Mouse (Mus musculus): ENCODE measurements around the gene Abcc5. TPM values are rescaled to one million over a fixed set of nuclear protein-coding genes. Genes with fewer than 3 reads are reported as not detected.
A peak's percentile ranks its signal among the peaks of the same experiment; 100 is the strongest.

The Abcc5 gene
- polyA plus RNA-seq, 1 experiment from 2014 or later, result 54.0 TPM

- H3K4me3 ChIP-seq (ENCODE audit: low read length), result no peak overlapping the region
- no peak for ATAC-seq (replicated peaks; ENCODE audit: extremely low read depth, insufficient read depth, low FRiP score)
- no peak overlapping the region for H3K4me2 ChIP-seq (ENCODE audit: low read depth, low read length)
- H3K27me3 ChIP-seq (ENCODE audit: control insufficient read depth, insufficient read depth, low read length), result no peaks in the 10 kb centered on the region
- no peak overlapping the region for H3K9ac ChIP-seq (ENCODE audit: low read length)
- H3K36me3 ChIP-seq (ENCODE audit: control insufficient read depth, insufficient read depth), result peaks cover 5% of the 10 kb centered on the region; the same call in 1 of the 2 replicates
- WGBS, result 70% methylated on average over 2 of the region's 2 CpGs
- no peaks in the 10 kb centered on the region for H3K4me1 ChIP-seq (ENCODE audit: control insufficient read depth, insufficient read depth, low read length)
- H3K27ac ChIP-seq (ENCODE audit: low read length), result no peak overlapping the region
- no peaks in the 10 kb centered on the region for H3K9me3 ChIP-seq (replicated peaks; ENCODE audit: control insufficient read depth, low read length)
Observed at GRCm38 (mm10) chr16:20413870-20414331, 12.3 kb downstream of the Abcc5 start.

DNA sequence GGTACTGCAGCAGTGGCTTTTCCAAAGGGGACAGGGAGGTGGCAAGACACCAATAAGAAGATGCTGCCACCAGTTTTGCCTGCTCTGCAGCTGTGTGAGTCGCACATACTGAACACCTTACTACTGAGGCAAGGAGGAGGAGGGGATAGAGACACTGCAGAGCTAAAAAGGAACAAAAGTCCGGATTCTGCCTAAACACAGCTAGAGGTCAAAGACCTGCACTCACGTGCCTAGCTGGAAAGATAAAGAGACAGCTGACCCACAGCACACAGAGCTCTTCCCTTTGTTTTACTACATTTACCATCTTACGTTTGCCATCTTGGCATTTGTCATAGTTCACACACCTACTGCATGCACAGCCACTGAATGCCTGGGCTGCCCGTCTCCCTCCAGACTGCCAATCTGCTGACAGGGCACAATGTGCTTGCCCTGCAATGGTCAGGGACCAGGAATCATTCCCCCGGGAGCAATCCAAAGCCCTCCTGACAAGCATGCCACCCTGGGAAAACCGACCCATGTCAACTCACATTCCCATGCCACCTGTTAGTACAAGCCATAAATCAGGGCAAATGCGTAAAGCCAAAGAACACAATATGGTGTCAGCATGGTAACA, 14.1 kb downstream of the Abcc5 start:
- no peak for ATAC-seq (replicated peaks; ENCODE audit: extremely low read depth, insufficient read depth, low FRiP score)
- Histone ChIP-seq H3K27me3 (ENCODE audit: control insufficient read depth, insufficient read depth, low read length) (no peaks in the 10 kb centered on the region), H3K36me3 (ENCODE audit: control insufficient read depth, insufficient read depth) (0 out of 2 replicates have a peak, but pooled peaks cover 2% of the 10 kb centered on the region), H3K4me3 (ENCODE audit: low read length) (no peak overlapping the region), H3K4me2 (ENCODE audit: low read depth, low read length) (no peak overlapping the region), H3K4me1 (ENCODE audit: control insufficient read depth, insufficient read depth, low read length) (no peaks in the 10 kb centered on the region), H3K9me3 (replicated peaks; ENCODE audit: control insufficient read depth, low read length) (no peaks in the 10 kb centered on the region), H3K9ac (ENCODE audit: low read length) (no peak overlapping the region), H3K27ac (ENCODE audit: low read length) (no peak overlapping the region)
- WGBS, result 78% methylated on average over 8 of the region's 8 CpGs

DNA sequence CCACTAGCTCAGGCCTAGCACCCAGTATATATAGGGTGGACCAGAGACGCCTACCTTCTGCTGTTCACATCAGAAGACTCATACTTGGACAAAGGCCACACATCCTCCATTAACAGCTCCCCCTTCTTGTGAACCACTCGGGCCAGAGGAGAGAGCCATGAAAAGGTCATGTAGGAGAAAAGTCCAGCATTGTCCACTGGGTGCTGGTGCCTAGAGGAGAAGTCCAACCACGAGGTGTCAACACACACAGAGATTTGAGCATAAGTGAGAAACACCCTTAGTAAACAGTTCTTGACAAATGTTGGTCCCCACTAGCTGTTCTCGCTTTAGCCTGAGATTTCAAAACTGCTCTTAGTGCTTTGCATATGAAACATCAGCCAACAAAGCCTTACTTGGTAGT, 20.9 kb downstream of the Abcc5 start:
- H3K27ac ChIP-seq (ENCODE audit: low read length), result no peak overlapping the region
- no peak overlapping the region for H3K4me3 ChIP-seq (ENCODE audit: low read length)
- no peaks in the 10 kb centered on the region for H3K9me3 ChIP-seq (replicated peaks; ENCODE audit: control insufficient read depth, low read length)
- no peak overlapping the region for H3K4me2 ChIP-seq (ENCODE audit: low read depth, low read length)
- ATAC-seq (replicated peaks; ENCODE audit: extremely low read depth, insufficient read depth, low FRiP score), result no peak
- no peak overlapping the region for H3K9ac ChIP-seq (ENCODE audit: low read length)
- no peaks in the 10 kb centered on the region for H3K4me1 ChIP-seq (ENCODE audit: control insufficient read depth, insufficient read depth, low read length)
- WGBS, result 86% methylated on average over 4 of the region's 4 CpGs
- H3K27me3 ChIP-seq (ENCODE audit: control insufficient read depth, insufficient read depth, low read length), result no peaks in the 10 kb centered on the region
- H3K36me3 ChIP-seq (ENCODE audit: control insufficient read depth, insufficient read depth), result peaks cover 12% of the 10 kb centered on the region

- Histone ChIP-seq H3K9ac (ENCODE audit: low read length) (no peak overlapping the region), H3K4me3 (ENCODE audit: low read length) (no peak overlapping the region), H3K36me3 (ENCODE audit: control insufficient read depth, insufficient read depth) (peaks cover 19% of the 10 kb centered on the region), H3K27me3 (ENCODE audit: control insufficient read depth, insufficient read depth, low read length) (no peaks in the 10 kb centered on the region), H3K27ac (ENCODE audit: low read length) (no peak overlapping the region), H3K4me2 (ENCODE audit: low read depth, low read length) (no peak overlapping the region), H3K4me1 (ENCODE audit: control insufficient read depth, insufficient read depth, low read length) (no peaks in the 10 kb centered on the region), H3K9me3 (replicated peaks; ENCODE audit: control insufficient read depth, low read length) (no peaks in the 10 kb centered on the region)
- WGBS, result 89% methylated on average over 2 of the region's 2 CpGs
- ATAC-seq (replicated peaks; ENCODE audit: extremely low read depth, insufficient read depth, low FRiP score), result no peak
Observed at GRCm38 (mm10) chr16:20403327-20403726, 22.9 kb downstream of the Abcc5 start.

GRCm38 (mm10) chr16:20401592-20401991, 24.6 kb downstream of the Abcc5 start:
- no peaks in the 10 kb centered on the region for H3K9me3 ChIP-seq (replicated peaks; ENCODE audit: control insufficient read depth, low read length)
- ATAC-seq (replicated peaks; ENCODE audit: extremely low read depth, insufficient read depth, low FRiP score), result no peak
- H3K9ac ChIP-seq (ENCODE audit: low read length), result no peak overlapping the region
- no peak overlapping the region for H3K4me3 ChIP-seq (ENCODE audit: low read length)
- no peak overlapping the region for H3K27ac ChIP-seq (ENCODE audit: low read length)
- H3K36me3 ChIP-seq (ENCODE audit: control insufficient read depth, insufficient read depth), result peaks cover 23% of the 10 kb centered on the region
- no peak overlapping the region for H3K4me2 ChIP-seq (ENCODE audit: low read depth, low read length)
- no peaks in the 10 kb centered on the region for H3K27me3 ChIP-seq (ENCODE audit: control insufficient read depth, insufficient read depth, low read length)
- no peaks in the 10 kb centered on the region for H3K4me1 ChIP-seq (ENCODE audit: control insufficient read depth, insufficient read depth, low read length)
- 79% methylated on average over 3 of the region's 3 CpGs for WGBS

GRCm38 (mm10) chr16:20400707-20401591, 25.2 kb downstream of the Abcc5 start:
- 90% methylated on average over 12 of the region's 12 CpGs for WGBS
- no peaks in the 10 kb centered on the region for H3K27me3 ChIP-seq (ENCODE audit: control insufficient read depth, insufficient read depth, low read length)
- H3K4me1 ChIP-seq (ENCODE audit: control insufficient read depth, insufficient read depth, low read length), result no peaks in the 10 kb centered on the region
- no peak overlapping the region for H3K4me3 ChIP-seq (ENCODE audit: low read length)
- no peak overlapping the region for H3K27ac ChIP-seq (ENCODE audit: low read length)
- no peak overlapping the region for H3K4me2 ChIP-seq (ENCODE audit: low read depth, low read length)
- H3K9me3 ChIP-seq (replicated peaks; ENCODE audit: control insufficient read depth, low read length), result no peaks in the 10 kb centered on the region
- no peak overlapping the region for H3K9ac ChIP-seq (ENCODE audit: low read length)
- H3K36me3 ChIP-seq (ENCODE audit: control insufficient read depth, insufficient read depth), result peaks cover 26% of the 10 kb centered on the region
- no peak for ATAC-seq (replicated peaks; ENCODE audit: extremely low read depth, insufficient read depth, low FRiP score)

GRCm38 (mm10) chr16:20396851-20397250, 29.3 kb downstream of the Abcc5 start:
- H3K4me1 ChIP-seq (ENCODE audit: control insufficient read depth, insufficient read depth, low read length), result no peaks in the 10 kb centered on the region
- H3K36me3 ChIP-seq (ENCODE audit: control insufficient read depth, insufficient read depth), result peaks cover 30% of the 10 kb centered on the region
- no peak overlapping the region for H3K27ac ChIP-seq (ENCODE audit: low read length)
- H3K9me3 ChIP-seq (replicated peaks; ENCODE audit: control insufficient read depth, low read length), result no peaks in the 10 kb centered on the region
- no peaks in the 10 kb centered on the region for H3K27me3 ChIP-seq (ENCODE audit: control insufficient read depth, insufficient read depth, low read length)
- H3K9ac ChIP-seq (ENCODE audit: low read length), result no peak overlapping the region
- no peak for ATAC-seq (replicated peaks; ENCODE audit: extremely low read depth, insufficient read depth, low FRiP score)
- H3K4me3 ChIP-seq (ENCODE audit: low read length), result no peak overlapping the region
- WGBS, result 89% methylated on average over 10 of the region's 10 CpGs
- no peak overlapping the region for H3K4me2 ChIP-seq (ENCODE audit: low read depth, low read length)

- Histone ChIP-seq H3K9ac (ENCODE audit: low read length) (no peak overlapping the region), H3K27ac (ENCODE audit: low read length) (no peak overlapping the region), H3K4me1 (ENCODE audit: control insufficient read depth, insufficient read depth, low read length) (no peaks in the 10 kb centered on the region), H3K4me3 (ENCODE audit: low read length) (no peak overlapping the region), H3K4me2 (ENCODE audit: low read depth, low read length) (no peak overlapping the region), H3K36me3 (ENCODE audit: control insufficient read depth, insufficient read depth) (peaks cover 34% of the 10 kb centered on the region), H3K9me3 (replicated peaks; ENCODE audit: control insufficient read depth, low read length) (no peaks in the 10 kb centered on the region), H3K27me3 (ENCODE audit: control insufficient read depth, insufficient read depth, low read length) (no peaks in the 10 kb centered on the region)
- WGBS, result 88% methylated on average over 11 of the region's 11 CpGs
- peak; percentile 63 for ATAC-seq (replicated peaks; ENCODE audit: extremely low read depth, insufficient read depth, low FRiP score)
Observed at GRCm38 (mm10) chr16:20395216-20395907, 30.8 kb downstream of the Abcc5 start.

DNA sequence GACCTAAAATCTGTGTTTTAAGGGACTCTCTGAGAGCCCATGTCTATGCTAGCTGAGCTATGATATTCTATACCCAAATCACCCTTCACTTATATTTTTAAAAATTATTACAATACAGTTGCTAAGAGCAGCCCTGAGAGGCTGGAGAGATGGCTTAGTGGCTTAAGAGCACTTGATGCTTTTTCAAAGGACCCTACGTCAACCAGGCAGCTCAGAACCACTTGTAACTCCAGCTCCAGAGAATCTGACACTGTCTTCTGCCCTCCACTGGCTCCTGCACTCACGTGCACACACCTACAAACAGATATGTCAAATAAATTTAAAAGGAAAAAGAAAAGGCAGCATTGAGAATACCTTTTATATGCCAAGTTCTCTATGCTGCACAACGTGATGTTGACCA, 34.4 kb downstream of the Abcc5 start:
- Histone ChIP-seq H3K4me1 (ENCODE audit: control insufficient read depth, insufficient read depth, low read length) (no peaks in the 10 kb centered on the region), H3K9me3 (replicated peaks; ENCODE audit: control insufficient read depth, low read length) (no peaks in the 10 kb centered on the region), H3K4me2 (ENCODE audit: low read depth, low read length) (no peak overlapping the region), H3K9ac (ENCODE audit: low read length) (no peak overlapping the region), H3K4me3 (ENCODE audit: low read length) (no peak overlapping the region), H3K27ac (ENCODE audit: low read length) (no peak overlapping the region), H3K27me3 (ENCODE audit: control insufficient read depth, insufficient read depth, low read length) (no peaks in the 10 kb centered on the region), H3K36me3 (ENCODE audit: control insufficient read depth, insufficient read depth) (peaks cover 40% of the 10 kb centered on the region)
- 78% methylated on average over 3 of the region's 3 CpGs for WGBS
- no peak for ATAC-seq (replicated peaks; ENCODE audit: extremely low read depth, insufficient read depth, low FRiP score)
